Mouse (Mus musculus): ENCODE results near the gene Trmt112. TPM values are rescaled to one million over a fixed set of nuclear protein-coding genes. Genes with fewer than 3 reads are reported as not detected.

Trmt112 gene
- polyA plus RNA-seq, 2 experiments from 2014 or later: 183 to 217 TPM

DNA sequence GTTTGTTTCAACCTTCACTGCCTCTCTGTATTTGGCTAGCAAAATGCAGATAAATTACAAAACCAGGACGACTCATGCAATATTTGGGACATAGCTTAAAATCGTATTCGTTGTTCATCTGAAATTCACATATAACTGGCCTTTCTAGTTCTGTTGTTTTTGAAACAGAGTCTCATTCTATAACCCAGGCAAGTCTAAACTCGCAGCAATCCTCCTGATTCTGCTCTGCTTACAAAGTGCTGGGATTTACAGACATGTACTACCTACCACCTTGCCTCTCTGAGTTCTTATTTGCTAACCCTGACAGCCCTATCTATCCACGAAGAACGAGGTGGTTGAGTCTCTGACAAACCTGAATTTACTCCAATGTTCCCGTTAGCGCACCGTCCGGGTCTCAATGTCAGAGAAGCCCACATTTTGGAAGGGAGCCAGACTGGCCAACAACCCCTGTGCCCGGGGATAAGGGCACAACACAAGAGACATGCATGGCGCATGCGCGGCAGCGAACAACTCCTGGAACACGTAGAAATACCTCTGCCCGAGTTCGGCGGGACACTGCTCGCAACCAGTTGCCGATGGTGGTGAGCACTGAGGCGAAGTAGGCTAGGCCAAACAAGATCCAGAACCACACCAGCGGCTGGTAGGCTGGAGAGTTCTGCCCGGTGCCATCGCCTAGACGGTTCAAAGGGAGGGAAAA is 17.2 kb downstream of the Trmt112 start:
- ATAC-seq: no peak

GRCm38 (mm10) chr19:6928080-6928479 is 18.6 kb downstream of the Trmt112 start:
- ATAC-seq: no peak

- ATAC-seq: no peak
These were observed 21.5 kb downstream of the Trmt112 start for GRCm38 (mm10) chr19:6931002-6931401.

- ATAC-seq: no peak
These were observed 22.5 kb downstream of the Trmt112 start for GRCm38 (mm10) chr19:6932018-6932417.

DNA sequence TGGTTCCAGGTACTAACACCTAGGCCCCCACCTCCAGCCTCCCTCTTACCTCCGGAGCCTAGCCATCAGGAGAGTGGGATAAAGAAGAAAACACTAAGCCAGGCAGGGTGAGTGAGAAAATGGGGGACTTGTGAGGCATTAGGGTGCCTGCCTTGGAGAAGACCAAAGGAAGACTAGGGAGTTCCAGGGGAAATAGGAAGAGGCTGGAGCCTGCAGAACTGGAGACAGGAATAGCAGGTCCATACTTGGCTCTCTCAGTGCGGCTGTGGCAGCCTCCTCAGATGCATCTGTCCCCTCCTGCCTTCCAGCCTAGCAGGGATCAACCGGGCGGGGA is 23.6 kb downstream of the Trmt112 start:
- ATAC-seq: no peak

DNA sequence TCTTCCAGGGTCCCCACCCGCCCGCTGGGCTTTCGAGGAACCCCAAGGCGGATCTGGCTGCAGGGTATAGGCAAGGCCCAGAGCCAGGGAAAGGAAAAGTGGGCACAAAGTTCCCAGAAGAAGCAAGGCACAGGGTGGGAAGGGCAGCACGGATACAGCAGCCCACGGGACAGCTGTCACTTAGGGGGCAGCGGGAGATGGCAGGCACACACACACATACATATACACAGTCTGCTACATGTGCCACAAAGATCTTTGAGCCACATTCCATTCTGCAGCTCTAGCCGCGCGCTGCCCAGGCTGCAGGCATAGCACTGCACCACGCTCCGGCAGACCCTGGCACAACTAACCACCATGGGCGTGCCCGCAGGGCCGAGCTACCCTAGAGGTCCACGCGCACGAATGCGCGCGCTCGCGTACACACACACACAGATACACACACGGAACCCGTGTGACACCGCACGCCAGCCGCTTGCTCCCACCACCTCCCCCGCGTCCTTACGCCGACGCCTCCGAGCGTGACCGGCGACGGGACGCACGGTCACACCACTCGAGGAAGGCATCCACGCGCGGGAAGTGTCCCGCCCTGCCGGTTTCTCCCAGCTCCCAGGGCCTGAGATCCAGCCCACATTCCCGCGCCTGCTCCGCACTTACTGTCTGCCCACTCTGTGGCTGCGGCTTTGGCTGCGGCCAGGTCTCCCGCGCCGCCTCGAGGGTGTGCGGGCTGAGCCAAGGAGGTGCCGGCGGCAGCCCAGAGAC is 24.1 kb downstream of the Trmt112 start:
- no peak for ATAC-seq

DNA sequence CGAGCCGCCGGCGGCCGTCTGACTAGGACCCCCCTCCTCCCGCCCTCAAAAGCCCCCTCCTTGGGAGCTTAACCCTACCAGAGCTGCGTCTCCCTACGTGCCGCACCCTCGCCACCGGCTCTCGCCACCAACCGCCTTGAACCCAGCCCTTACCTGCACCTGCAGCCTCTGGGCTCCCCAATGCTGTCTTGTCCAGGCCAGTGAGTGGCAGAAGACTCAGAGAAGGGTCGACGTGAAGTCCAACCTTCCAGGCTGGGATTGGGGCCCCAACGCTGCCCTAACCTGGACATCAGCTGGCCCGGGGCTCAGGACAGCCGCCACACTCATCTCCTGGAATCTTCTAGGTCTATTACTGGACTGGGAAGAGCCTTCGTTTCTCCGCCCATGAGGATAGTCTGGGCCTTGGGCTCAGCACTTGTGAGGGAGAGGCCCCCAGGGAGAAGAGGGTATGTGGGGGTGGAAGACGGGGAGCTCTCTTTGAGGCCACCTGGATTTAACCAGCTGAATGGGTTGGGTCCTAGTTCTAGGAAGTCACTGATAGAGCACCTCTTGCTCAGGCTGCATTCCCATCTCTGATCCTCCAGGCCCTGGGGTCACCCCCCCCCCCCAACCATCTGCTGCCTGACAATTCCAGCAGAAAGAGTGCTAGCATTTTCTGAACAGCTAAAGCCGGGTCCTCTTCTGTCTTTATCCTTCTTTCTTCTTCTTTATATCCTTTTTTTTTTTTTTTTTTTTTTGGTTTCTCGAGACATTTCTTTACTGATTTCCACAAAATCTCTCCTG is 24.9 kb downstream of the Trmt112 start, which contains the start of gene Kcnk4:
Gene Kcnk4, minus strand, starts transcription at position 321 of the 783 bp plus-strand sequence.
- ATAC-seq: no peak

- ATAC-seq: no peak
These were observed 26.8 kb downstream of the Trmt112 start for GRCm38 (mm10) chr19:6936299-6936698.

GRCm38 (mm10) chr19:6937541-6938465 is 28.3 kb downstream of the Trmt112 start:
- no peak for ATAC-seq

DNA sequence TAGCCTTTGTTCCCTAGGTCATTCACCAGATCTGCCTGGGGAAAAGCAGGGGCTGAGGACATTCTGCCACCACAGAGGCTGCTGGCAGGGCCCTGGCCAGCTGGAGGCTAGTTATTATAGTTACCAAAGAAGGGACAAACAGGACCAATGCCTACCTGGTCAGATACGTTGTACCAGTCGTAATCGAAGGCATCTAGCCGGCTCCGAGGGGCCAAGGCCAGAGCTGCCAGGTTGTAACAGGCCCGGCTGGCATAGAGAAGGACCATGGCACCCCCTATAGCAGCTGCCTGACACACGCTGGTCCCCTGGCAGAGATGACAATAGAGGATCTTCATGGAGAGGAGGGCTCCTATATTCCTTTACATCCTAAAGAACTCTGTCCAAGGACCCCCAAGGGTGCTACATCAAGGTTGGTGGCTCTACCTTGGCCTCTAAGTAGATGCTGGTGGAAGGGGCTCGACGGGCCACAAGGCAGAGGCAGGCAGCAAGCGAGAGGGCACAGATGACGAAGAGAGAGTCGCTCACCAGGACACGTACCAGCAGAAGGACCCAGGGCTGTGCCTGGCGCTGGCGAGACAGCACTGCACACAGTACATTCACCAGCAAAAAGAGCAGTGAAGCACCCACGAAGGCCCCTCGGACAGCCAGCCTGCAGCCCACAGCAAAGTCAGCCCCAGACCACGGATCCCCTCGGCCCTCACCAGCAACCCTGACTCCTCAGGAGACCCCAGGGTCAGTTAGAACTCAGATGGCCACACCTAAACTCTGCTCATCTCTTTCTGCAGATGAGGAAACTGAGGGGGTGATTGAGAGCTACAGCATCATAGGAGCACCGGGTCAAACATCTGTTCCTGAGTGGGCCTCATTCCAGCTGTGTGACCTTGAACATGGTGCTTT is 29.9 kb downstream of the Trmt112 start:
- no peak for ATAC-seq

- no peak for ATAC-seq
These were observed 31.2 kb downstream of the Trmt112 start for GRCm38 (mm10) chr19:6940396-6941351.

GRCm38 (mm10) chr19:6941372-6942248 is 32.1 kb downstream of the Trmt112 start, which contains the start of gene Bad:
Bad (plus strand) TSS chr19:6941861.
- ATAC-seq: peak; percentile 65

DNA sequence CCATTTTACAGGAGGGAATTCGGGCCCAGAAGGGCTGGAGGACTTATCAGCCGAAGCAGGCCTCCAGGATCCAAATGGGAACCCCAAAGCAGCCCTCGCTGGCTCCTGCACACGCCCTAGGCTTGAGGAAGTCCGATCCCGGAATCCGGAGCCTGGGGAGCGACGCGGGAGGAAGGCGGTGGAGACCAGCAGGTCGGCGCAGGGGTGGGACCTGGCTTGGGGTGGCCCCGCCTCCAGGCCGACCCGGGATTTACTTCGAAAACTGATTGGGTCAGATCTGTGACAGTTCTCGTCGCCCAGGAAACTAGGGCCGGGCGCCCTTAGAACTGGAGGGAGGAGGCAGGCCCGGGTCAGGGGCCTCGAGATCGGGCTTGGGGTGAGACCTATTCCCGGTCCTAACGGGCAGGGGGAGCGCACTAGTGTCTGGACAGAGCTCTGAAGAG is 32.8 kb downstream of the Trmt112 start, which contains the start of gene Gpr137:
Gene Gpr137, minus strand, starts transcription at position 232 of the 443 bp plus-strand sequence.
- peak; percentile 76 for ATAC-seq

- ATAC-seq: no peak
These were observed 33.3 kb downstream of the Trmt112 start for GRCm38 (mm10) chr19:6942764-6943163.

- no peak for ATAC-seq
These were observed 34.2 kb downstream of the Trmt112 start for GRCm38 (mm10) chr19:6943709-6944108.

DNA sequence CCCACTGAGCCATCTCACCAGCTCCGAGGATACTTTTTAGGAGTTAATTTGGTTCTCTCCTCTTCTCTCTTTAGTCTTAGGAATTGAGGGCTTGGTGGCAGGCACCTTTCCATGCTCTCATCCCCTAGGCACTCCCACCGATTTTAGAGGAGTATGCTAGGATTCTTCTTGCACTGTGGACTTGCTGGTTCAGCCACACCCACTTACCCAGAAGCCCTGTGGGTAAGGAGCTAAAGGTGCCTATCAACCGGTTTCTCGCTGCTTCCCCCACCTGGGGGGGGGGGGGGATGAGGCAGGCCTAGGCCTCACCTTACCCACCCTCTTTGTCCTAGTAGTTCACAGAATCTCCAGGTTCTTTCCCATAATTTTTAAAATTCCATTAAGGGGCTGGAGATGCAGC is 38.2 kb downstream of the Trmt112 start:
- ATAC-seq: no peak

DNA sequence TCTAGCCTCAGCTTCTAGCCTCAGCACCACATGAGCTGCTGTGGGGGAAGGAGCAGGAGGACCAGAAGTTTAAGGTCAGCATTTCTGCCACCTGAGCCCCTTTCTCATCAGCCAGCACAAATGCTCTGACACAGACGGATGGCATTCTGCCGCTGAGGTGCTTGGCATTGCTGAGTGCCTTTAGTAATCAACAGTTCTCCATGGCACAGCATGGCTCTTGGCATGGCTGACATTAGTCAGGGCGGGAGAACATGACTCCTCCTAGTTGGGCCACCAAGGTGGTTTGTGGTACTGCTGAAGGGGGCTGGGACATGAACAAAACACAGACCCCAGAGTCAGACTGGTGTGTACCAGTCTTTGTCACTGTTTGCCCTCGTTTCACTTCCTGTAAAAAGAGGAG is 38.7 kb downstream of the Trmt112 start:
- ATAC-seq: no peak

- ATAC-seq: no peak
These were observed 40.0 kb downstream of the Trmt112 start for GRCm38 (mm10) chr19:6949532-6949931.

DNA sequence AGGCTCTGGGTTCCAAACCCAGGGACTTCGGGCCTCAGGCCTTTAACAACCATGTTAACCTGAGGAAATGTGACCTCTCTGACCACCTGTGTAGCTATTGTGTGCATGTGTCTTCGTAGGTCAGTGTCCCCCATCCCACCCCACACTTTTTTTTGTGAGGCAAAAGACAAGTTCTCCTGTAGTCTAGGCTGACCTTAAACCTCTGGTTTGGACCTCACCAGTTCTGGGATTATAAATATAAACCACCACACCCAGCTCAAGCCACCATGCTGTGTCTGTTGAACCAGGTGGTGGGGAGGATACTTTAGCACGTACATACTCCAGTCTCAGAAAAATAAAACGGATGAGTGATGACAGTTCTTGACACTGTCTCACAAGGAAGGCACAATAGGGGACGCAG is 40.5 kb downstream of the Trmt112 start:
- no peak for ATAC-seq
